Mouse (Mus musculus) liver, embryonic 14.5 days (tissue): ENCODE results near the gene Optn.

Experiments used
- CTCF ChIP-seq: IDR thresholded peaks from 2 replicates; pipeline ENCODE4 v1.5.1; 2016; ENCODE audit warnings: antibody characterized with exemption, low read depth, control low read depth
- EP300 ChIP-seq: IDR thresholded peaks from 2 replicates; pipeline ENCODE4 v1.6.1; 2016; ENCODE audit warnings: antibody characterized with exemption, low read depth

- TF ChIP-seq CTCF (no peak), EP300 (no peak)
Measured at GRCm38 (mm10) chr2:5073785-5074184, 9.9 kb upstream of the Optn start.
